30 mouse cellular contexts compared by ENCODE assay signal in the genomic region with DNA sequence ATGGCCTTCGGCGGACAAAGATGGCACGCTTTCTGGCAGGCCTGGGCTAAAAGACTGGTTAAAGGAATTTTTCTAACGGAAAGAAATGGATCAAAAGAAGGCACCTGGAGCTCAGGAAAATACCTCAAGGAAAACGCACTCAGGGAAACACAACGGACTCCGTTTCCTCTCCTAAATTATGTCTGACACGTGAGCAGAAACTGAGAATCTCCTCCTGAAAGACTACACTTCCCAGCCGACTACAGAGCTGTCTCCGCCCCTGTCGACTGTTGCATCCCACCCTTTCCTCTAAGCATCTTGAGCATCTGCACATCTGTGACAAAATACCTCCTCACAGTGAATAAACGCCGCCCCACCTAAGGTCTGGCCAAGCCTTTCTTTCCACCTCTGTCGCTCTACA. TPM values are rescaled to one million over a fixed set of nuclear protein-coding genes. Genes with fewer than 3 reads are reported as not detected.
DNase-seq lines count a peak whose midpoint lies in the region; ATAC-seq and TF ChIP-seq lines count a peak whose summit lies in the region.
"Had no signal": no experiment of that assay in that cellular context is flagged by ENCODE, and none has a peak within 500 bp of the region (broad histone marks: within the 10 kb centered on the region; RNA-seq: fewer than 3 reads in every experiment).

No protein-coding gene starts in this region.

- DNase-seq in ES-CJ7 (ENCODE audit: low read depth, low spot score): peak; percentile 42
- DNase-seq in ES-E14 (ENCODE audit: low read depth, low spot score): no peak
- DNase-seq in left cerebral cortex, postnatal 4 days: no peak
- DNase-seq in heart, adult 8-10 months (ENCODE audit: low spot score): no peak
- DNase-seq: adrenal gland, postnatal 36 days; cerebellum, adult 8-10 months; cerebellum, postnatal 36 days; embryo, embryonic 11 days; heart, postnatal 14 days; kidney, adult 11 months; kidney, postnatal 14 days; layer of hippocampus, adult 9-11 months; lung, adult 18-20 months; lung, postnatal 10 days had no signal

- H3K27me3 ChIP-seq in liver, embryonic 16.5 days (ENCODE audit: control insufficient read depth, insufficient read depth, low read depth, low read length): no peaks in the 10 kb centered on the region
- H3K27me3 ChIP-seq: embryonic facial prominence, embryonic 12.5 days; hindbrain, embryonic 15.5 days; limb, embryonic 12.5 days; neural tube, embryonic 12.5 days; stomach, embryonic 15.5 days had no signal

- 50% methylated on average over 14 of the region's 14 CpGs for WGBS in liver, embryonic 16.5 days (ENCODE audit: insufficient replicate concordance)

- in situ Hi-C loops in ES-E14 (cut with MboI; ENCODE audit: low sequenced_read_pairs in 2 of 2, unreplicated experiment in 2 of 2): no loop called here

- no peak overlapping the region for H3K9ac ChIP-seq in ES-E14 (ENCODE audit: insufficient read depth, low read depth, low read length, poor library complexity, severe bottlenecking)
- H3K9ac ChIP-seq in liver, embryonic 16.5 days (ENCODE audit: low read depth, low read length): no peak overlapping the region
- H3K9ac ChIP-seq: embryonic facial prominence, embryonic 12.5 days; hindbrain, embryonic 15.5 days; limb, embryonic 12.5 days; neural tube, embryonic 12.5 days; stomach, embryonic 15.5 days had no signal

- H3K4me1 ChIP-seq in ES-E14 (ENCODE audit: control insufficient read depth in 2 of 2, insufficient read depth in 2 of 2, low read length in 2 of 2, poor library complexity in 1 of 2): no peaks in the 10 kb centered on the region
- peaks cover 16% of the 10 kb centered on the region for H3K4me1 ChIP-seq in liver, embryonic 16.5 days (ENCODE audit: control insufficient read depth, low read depth, low read length)
- H3K4me1 ChIP-seq: hindbrain, embryonic 15.5 days; midbrain, embryonic 10.5 days; neural tube, embryonic 12.5 days; stomach, embryonic 15.5 days had no signal

- intact Hi-C loops in left cerebral cortex, postnatal 4 days (cut with DNase I): no loop called here

- H3K9me3 ChIP-seq in ES-E14 (ENCODE audit: control insufficient read depth, insufficient read depth, low read depth, low read length): no peaks in the 10 kb centered on the region
- peaks cover 3% of the 10 kb centered on the region; the same call in 1 of the 2 replicates for H3K9me3 ChIP-seq in liver, embryonic 16.5 days (replicated peaks; ENCODE audit: control insufficient read depth, low read length)
- H3K9me3 ChIP-seq: embryonic facial prominence, embryonic 12.5 days; hindbrain, embryonic 15.5 days; midbrain, embryonic 10.5 days; neural tube, embryonic 12.5 days had no signal

- no peak overlapping the region for H3K27ac ChIP-seq in ES-E14 (ENCODE audit: insufficient read depth, low read depth, low read length, poor library complexity, severe bottlenecking)
- H3K27ac ChIP-seq in liver, embryonic 16.5 days (ENCODE audit: low read length): no peak overlapping the region
- H3K27ac ChIP-seq: embryonic facial prominence, embryonic 12.5 days; hindbrain, embryonic 10.5 days; hindbrain, embryonic 15.5 days; limb, embryonic 12.5 days; macrophage; midbrain, embryonic 10.5 days; neural tube, embryonic 12.5 days; stomach, embryonic 15.5 days had no signal

- H3K4me3 ChIP-seq in ES-E14 (ENCODE audit: insufficient read depth in 1 of 2, low read depth in 1 of 2, low read length in 2 of 2, poor library complexity in 1 of 2, severe bottlenecking in 1 of 2): no peak overlapping the region
- no peak overlapping the region for H3K4me3 ChIP-seq in liver, embryonic 16.5 days (ENCODE audit: low read depth, low read length)
- H3K4me3 ChIP-seq: embryonic facial prominence, embryonic 12.5 days; hindbrain, embryonic 10.5 days; hindbrain, embryonic 15.5 days; limb, embryonic 12.5 days; midbrain, embryonic 10.5 days; myocyte; neural tube, embryonic 12.5 days; stomach, embryonic 15.5 days had no signal

- no peaks in the 10 kb centered on the region for H3K36me3 ChIP-seq in ES-E14 (ENCODE audit: control insufficient read depth, insufficient read depth, low read length, poor library complexity, severe bottlenecking)
- no peaks in the 10 kb centered on the region for H3K36me3 ChIP-seq in liver, embryonic 16.5 days (ENCODE audit: control insufficient read depth, insufficient read depth)
- H3K36me3 ChIP-seq: embryonic facial prominence, embryonic 12.5 days; G1E; hindbrain, embryonic 10.5 days; hindbrain, embryonic 15.5 days; limb, embryonic 12.5 days; midbrain, embryonic 10.5 days; neural tube, embryonic 12.5 days; stomach, embryonic 15.5 days had no signal

- peak overlapping the region; percentile 51; the same call in 1 of the 2 replicates for H3K4me2 ChIP-seq in liver, embryonic 16.5 days (ENCODE audit: low read depth, low read length)
- H3K4me2 ChIP-seq: embryonic facial prominence, embryonic 12.5 days; hindbrain, embryonic 15.5 days; limb, embryonic 12.5 days; neural tube, embryonic 12.5 days had no signal

- ATAC-seq in erythroid progenitor cell, adult 5-6 weeks (replicated peaks; ENCODE audit: low FRiP score, poor library complexity, severe bottlenecking): 0 out of 2 replicates have a peak, but pooled peaks have one; percentile 49
- ATAC-seq in liver, embryonic 16.5 days (ENCODE audit: low read depth): no peak
- ATAC-seq in cerebellum, adult (ENCODE audit: insufficient number of reproducible peaks, low FRiP score, low TSS enrichment): no peak
- ATAC-seq: forebrain, embryonic 16.5 days; inflammation-experienced regulatory T-cells, adult 6 months; midbrain, embryonic 16.5 days had no signal

TF ChIP-seq in ES-E14, 5 proteins besides CTCF, POLR2A, EP300 and RAD21:
- TF ChIP-seq HCFC1 (IDR thresholded peaks at IDR 0.05; ENCODE audit: borderline replicate concordance, insufficient read depth, low read length): peak; percentile 62; the same call in 1 of the 2 replicates
- TF ChIP-seq ZC3H11A (IDR thresholded peaks at IDR 0.05; ENCODE audit: borderline replicate concordance, low read depth, low read length): no peak

RNA-seq across cellular contexts. Expression of gene Mgme1, which starts 40.8 kb away (rescaled TPM):
- total RNA-seq in ES-E14 (2012; rRNA removed): 19.5 and 22.4 TPM in 2 replicates
- 4.2 and 5.4 TPM in 2 replicates for total RNA-seq in erythroid progenitor cell, adult 5-6 weeks (2015; ENCODE audit: low replicate concordance)
- total RNA-seq in erythroid progenitor cell, adult 5-6 weeks (2017; ENCODE audit: low replicate concordance): 1.4 and 3.2 TPM in 2 replicates
- polyA plus RNA-seq in liver, embryonic 16.5 days (2015; fragmentation: Nextera tagmentation; extraction: Ambion mirVana): 8.1 and 9.9 TPM in 2 replicates
- 1 to 10 TPM; 3.9 to 4.8 TPM for total RNA-seq in left cerebral cortex, postnatal 4 days (2021)
- total RNA-seq in heart, adult 8-10 months (2022): 10 to 100 TPM; 14.5 to 18.5 (median 17.3) TPM

RNA-seq across cellular contexts. Expression of gene Snx5, which starts 41.1 kb away (rescaled TPM):
- 184 and 236 TPM in 2 replicates for total RNA-seq in ES-E14 (2012; rRNA removed)
- total RNA-seq in erythroid progenitor cell, adult 5-6 weeks (2015; ENCODE audit: low replicate concordance): 93.7 and 130 TPM in 2 replicates
- 86.1 and 115 TPM in 2 replicates for total RNA-seq in erythroid progenitor cell, adult 5-6 weeks (2017; ENCODE audit: low replicate concordance)
- polyA plus RNA-seq in liver, embryonic 16.5 days (2015; fragmentation: Nextera tagmentation; extraction: Ambion mirVana): 56.5 and 60.5 TPM in 2 replicates
- 10 to 100 TPM; 60.5 to 65.0 TPM for total RNA-seq in left cerebral cortex, postnatal 4 days (2021)
- 10 to 100 TPM; 56.1 to 62.3 (median 59.5) TPM for total RNA-seq in heart, adult 8-10 months (2022)
